Mouse (Mus musculus): ENCODE data around the gene Mrnip. TPM values are rescaled to one million over a fixed set of nuclear protein-coding genes. Genes with fewer than 3 reads are reported as not detected.

The Mrnip gene
- total RNA-seq, 1 experiment, result 13.0 TPM

GRCm38 (mm10) chr11:50210101-50210504, 35.9 kb downstream of the Mrnip start:
- Histone ChIP-seq H3K4me1 (ENCODE audit: control insufficient read depth in 2 of 2, insufficient read depth in 2 of 2, low read length in 2 of 2, poor library complexity in 1 of 2) (peaks cover 5 to 23% of the 10 kb centered on the region in 2 experiments; a peak in 2 of 4 replicates), H3K9ac (ENCODE audit: insufficient read depth, low read depth, low read length, poor library complexity, severe bottlenecking) (peak overlapping the region; percentile 86), H3K27ac (ENCODE audit: insufficient read depth, low read depth, low read length, poor library complexity, severe bottlenecking) (peak overlapping the region; percentile 81; the same call in 1 of the 2 replicates), H3K36me3 (ENCODE audit: control insufficient read depth, insufficient read depth, low read length, poor library complexity, severe bottlenecking) (peaks cover 34% of the 10 kb centered on the region), H3K9me3 (ENCODE audit: control insufficient read depth, insufficient read depth, low read depth, low read length) (no peaks in the 10 kb centered on the region), H3K4me3 (ENCODE audit: insufficient read depth in 1 of 2, low read depth in 1 of 2, low read length in 2 of 2, poor library complexity in 1 of 2, severe bottlenecking in 1 of 2) (peak overlapping the region; percentile 90 to 92)
- in situ Hi-C loops (cut with MboI; ENCODE audit: low sequenced_read_pairs in 2 of 2, unreplicated experiment in 2 of 2), result no loop called here
- TF ChIP-seq HCFC1 (IDR thresholded peaks at IDR 0.05; ENCODE audit: borderline replicate concordance, insufficient read depth, low read length) (no peak), ZC3H11A (IDR thresholded peaks at IDR 0.05; ENCODE audit: borderline replicate concordance, low read depth, low read length) (no peak), MAFK (IDR thresholded peaks at IDR 0.05; ENCODE audit: insufficient read depth, low read depth, low read length) (no peak), ZNF384 (IDR thresholded peaks at IDR 0.05; ENCODE audit: low read depth, low read length) (no peak), CHD2 (IDR thresholded peaks at IDR 0.05; ENCODE audit: low read depth, low read length) (no peak)
- DNase-seq (ENCODE audit: low read depth, low spot score), result peak; percentile 75

DNA sequence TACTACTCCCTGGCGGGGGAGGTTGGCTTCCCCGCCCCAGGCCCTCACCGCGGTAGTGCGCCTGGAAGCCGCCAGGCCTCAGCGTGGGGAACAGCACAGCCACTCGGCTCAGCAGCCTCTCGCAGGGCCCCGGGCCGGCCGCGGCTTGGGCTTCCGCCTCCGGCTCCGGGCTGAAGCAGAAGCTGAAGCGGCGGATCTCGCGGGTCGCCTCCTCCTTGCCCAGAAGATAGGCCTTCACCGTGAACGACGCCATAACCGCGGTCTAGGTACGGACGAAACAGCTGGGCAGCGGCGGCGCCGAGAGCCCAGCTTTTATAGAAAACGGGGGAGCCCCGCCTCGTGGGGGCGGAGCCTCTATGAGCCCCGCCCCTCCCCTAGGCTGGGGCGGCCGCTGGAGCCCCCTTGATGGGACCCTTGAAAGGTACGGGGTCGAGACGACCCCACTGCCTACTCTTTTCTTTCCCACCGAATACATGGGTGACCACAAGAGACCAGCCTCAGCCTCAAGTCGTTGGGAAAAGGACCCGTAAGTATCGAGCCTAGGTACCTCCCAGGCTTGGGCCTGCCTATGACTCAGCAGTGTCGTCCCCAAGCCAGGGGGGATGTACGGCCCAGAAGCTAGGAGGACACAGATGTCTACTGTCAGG, 36.4 kb downstream of the Mrnip start, which contains the start of the genes Sqstm1 and Mgat4b:
Gene Sqstm1, minus strand, starts transcription at position 323 of the 647 bp plus-strand sequence.
Gene Mgat4b, plus strand, starts transcription at position 386 of the 647 bp plus-strand sequence.
- Histone ChIP-seq H3K36me3 (ENCODE audit: control insufficient read depth, insufficient read depth, low read length, poor library complexity, severe bottlenecking) (peaks cover 29% of the 10 kb centered on the region), H3K9me3 (ENCODE audit: control insufficient read depth, insufficient read depth, low read depth, low read length) (no peaks in the 10 kb centered on the region), H3K27ac (ENCODE audit: insufficient read depth, low read depth, low read length, poor library complexity, severe bottlenecking) (peak within 1 kb of the TSS; percentile 81; the same call in 1 of the 2 replicates), H3K9ac (ENCODE audit: insufficient read depth, low read depth, low read length, poor library complexity, severe bottlenecking) (peak within 1 kb of the TSS; percentile 86), H3K4me1 (ENCODE audit: control insufficient read depth in 2 of 2, insufficient read depth in 2 of 2, low read length in 2 of 2, poor library complexity in 1 of 2) (peaks cover 7 to 27% of the 10 kb centered on the region in 2 experiments; a peak in 3 of 4 replicates), H3K4me3 (ENCODE audit: insufficient read depth in 1 of 2, low read depth in 1 of 2, low read length in 2 of 2, poor library complexity in 1 of 2, severe bottlenecking in 1 of 2) (peak within 1 kb of the TSS; percentile 90 to 92)
- TF ChIP-seq ZNF384 (IDR thresholded peaks at IDR 0.05; ENCODE audit: low read depth, low read length) (no peak), MAFK (IDR thresholded peaks at IDR 0.05; ENCODE audit: insufficient read depth, low read depth, low read length) (peak; percentile 94), CHD2 (IDR thresholded peaks at IDR 0.05; ENCODE audit: low read depth, low read length) (no peak), HCFC1 (IDR thresholded peaks at IDR 0.05; ENCODE audit: borderline replicate concordance, insufficient read depth, low read length) (no peak), ZC3H11A (IDR thresholded peaks at IDR 0.05; ENCODE audit: borderline replicate concordance, low read depth, low read length) (no peak)
- in situ Hi-C loops (cut with MboI; ENCODE audit: low sequenced_read_pairs in 2 of 2, unreplicated experiment in 2 of 2), result no loop called here
- no peak for DNase-seq (ENCODE audit: low read depth, low spot score)

GRCm38 (mm10) chr11:50211322-50212059, 37.2 kb downstream of the Mrnip start:
- H3K4me1 ChIP-seq (ENCODE audit: control insufficient read depth in 2 of 2, insufficient read depth in 2 of 2, low read length in 2 of 2, poor library complexity in 1 of 2), result peaks cover 11 to 31% of the 10 kb centered on the region in 2 experiments
- DNase-seq (ENCODE audit: low read depth, low spot score), result no peak
- H3K36me3 ChIP-seq (ENCODE audit: control insufficient read depth, insufficient read depth, low read length, poor library complexity, severe bottlenecking), result peaks cover 22% of the 10 kb centered on the region
- no peaks in the 10 kb centered on the region for H3K9me3 ChIP-seq (ENCODE audit: control insufficient read depth, insufficient read depth, low read depth, low read length)
- peak overlapping the region; percentile 49 for H3K9ac ChIP-seq (ENCODE audit: insufficient read depth, low read depth, low read length, poor library complexity, severe bottlenecking)
- TF ChIP-seq CHD2 (IDR thresholded peaks at IDR 0.05; ENCODE audit: low read depth, low read length), result no peak
- no peak for TF ChIP-seq ZNF384 (IDR thresholded peaks at IDR 0.05; ENCODE audit: low read depth, low read length)
- no peak for TF ChIP-seq HCFC1 (IDR thresholded peaks at IDR 0.05; ENCODE audit: borderline replicate concordance, insufficient read depth, low read length)
- no peak for TF ChIP-seq MAFK (IDR thresholded peaks at IDR 0.05; ENCODE audit: insufficient read depth, low read depth, low read length)
- no peak for TF ChIP-seq ZC3H11A (IDR thresholded peaks at IDR 0.05; ENCODE audit: borderline replicate concordance, low read depth, low read length)
- peak overlapping the region; percentile 90 to 92; a peak in 2 of 4 replicates for H3K4me3 ChIP-seq (ENCODE audit: insufficient read depth in 1 of 2, low read depth in 1 of 2, low read length in 2 of 2, poor library complexity in 1 of 2, severe bottlenecking in 1 of 2)
- peak overlapping the region; percentile 32; the same call in 1 of the 2 replicates for H3K27ac ChIP-seq (ENCODE audit: insufficient read depth, low read depth, low read length, poor library complexity, severe bottlenecking)
- in situ Hi-C loops (cut with MboI; ENCODE audit: low sequenced_read_pairs in 2 of 2, unreplicated experiment in 2 of 2), result no loop called here

DNA sequence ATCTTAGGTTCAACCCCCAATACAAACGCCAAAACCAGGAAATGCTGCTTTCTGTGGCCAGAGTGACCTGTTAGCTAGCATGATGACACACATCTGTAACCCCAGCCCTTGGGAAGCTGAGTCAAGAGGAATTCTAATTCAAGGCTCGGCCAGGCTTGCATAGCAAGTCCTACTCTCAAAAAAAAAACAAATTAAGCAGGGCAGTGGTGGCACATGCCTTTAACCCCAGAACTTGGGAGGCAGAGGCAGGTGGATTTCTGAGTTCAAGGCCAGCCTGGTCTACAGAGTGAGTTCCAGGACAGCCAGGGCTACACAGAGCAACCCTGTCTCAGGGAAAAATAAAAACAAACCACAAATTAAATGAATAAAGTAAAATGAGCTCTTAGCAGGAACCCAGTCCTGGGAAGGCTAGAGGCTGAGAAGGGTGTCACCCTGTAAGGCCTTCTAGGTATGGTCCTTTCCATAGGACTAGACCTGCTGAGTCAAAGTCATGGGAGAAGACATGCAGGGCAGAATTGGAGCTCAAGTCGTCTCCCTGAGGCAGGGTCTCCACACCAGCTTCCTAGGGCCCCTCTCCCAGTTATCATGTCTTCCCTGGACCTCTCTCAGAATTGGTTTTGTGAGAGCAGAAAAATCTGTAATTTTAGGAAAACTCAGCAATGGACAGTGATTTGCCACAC, 38.0 kb downstream of the Mrnip start:
- Histone ChIP-seq H3K27ac (ENCODE audit: insufficient read depth, low read depth, low read length, poor library complexity, severe bottlenecking) (peak overlapping the region; percentile 59; the same call in 1 of the 2 replicates), H3K36me3 (ENCODE audit: control insufficient read depth, insufficient read depth, low read length, poor library complexity, severe bottlenecking) (peaks cover 15% of the 10 kb centered on the region), H3K9ac (ENCODE audit: insufficient read depth, low read depth, low read length, poor library complexity, severe bottlenecking) (no peak overlapping the region; the same call in 1 of the 2 replicates), H3K4me3 (ENCODE audit: insufficient read depth in 1 of 2, low read depth in 1 of 2, low read length in 2 of 2, poor library complexity in 1 of 2, severe bottlenecking in 1 of 2) (no peak overlapping the region), H3K9me3 (ENCODE audit: control insufficient read depth, insufficient read depth, low read depth, low read length) (no peaks in the 10 kb centered on the region), H3K4me1 (ENCODE audit: control insufficient read depth in 2 of 2, insufficient read depth in 2 of 2, low read length in 2 of 2, poor library complexity in 1 of 2) (peaks cover 13 to 37% of the 10 kb centered on the region in 2 experiments)
- DNase-seq (ENCODE audit: low read depth, low spot score), result no peak
- no peak for TF ChIP-seq CHD2 (IDR thresholded peaks at IDR 0.05; ENCODE audit: low read depth, low read length)
- TF ChIP-seq HCFC1 (IDR thresholded peaks at IDR 0.05; ENCODE audit: borderline replicate concordance, insufficient read depth, low read length), result no peak
- TF ChIP-seq ZNF384 (IDR thresholded peaks at IDR 0.05; ENCODE audit: low read depth, low read length), result no peak
- TF ChIP-seq ZC3H11A (IDR thresholded peaks at IDR 0.05; ENCODE audit: borderline replicate concordance, low read depth, low read length), result no peak
- no peak for TF ChIP-seq MAFK (IDR thresholded peaks at IDR 0.05; ENCODE audit: insufficient read depth, low read depth, low read length)
- in situ Hi-C loops (cut with MboI; ENCODE audit: low sequenced_read_pairs in 2 of 2, unreplicated experiment in 2 of 2), result no loop called here
